Mouse (Mus musculus) CH12F3 (cell line): Measurements from ENCODE around the gene Cdadc1.

Source experiments
- in situ Hi-C: fragments of 300-500 bp; cut with MboI; formaldehyde crosslinking; loops from 2 replicates; pipeline ENCODE4 v1.14.3; 2020; ENCODE audit warnings: low sequenced_read_pairs

Gene Cdadc1

DNA sequence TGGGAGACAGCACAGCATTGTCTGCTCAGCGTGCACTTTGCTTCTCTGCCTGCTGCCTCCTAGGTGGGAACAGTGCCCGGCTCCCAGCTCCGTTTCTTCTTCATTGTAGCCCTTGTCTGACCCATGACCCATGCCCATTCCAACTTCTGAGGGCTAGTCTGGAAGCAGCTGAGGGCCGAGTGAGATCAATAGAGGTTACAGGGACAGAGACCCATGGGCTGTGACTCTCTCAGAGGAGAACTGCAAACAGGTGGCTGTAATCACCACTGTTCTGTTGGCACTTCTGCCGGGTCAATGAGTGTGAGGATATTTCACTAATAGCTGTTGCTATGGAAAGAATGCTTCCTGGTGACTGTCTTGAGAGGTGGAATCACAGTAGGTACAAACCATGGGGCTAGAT is 50.2 kb downstream of the Cdadc1 start:
- in situ Hi-C loops = no loop called here

DNA sequence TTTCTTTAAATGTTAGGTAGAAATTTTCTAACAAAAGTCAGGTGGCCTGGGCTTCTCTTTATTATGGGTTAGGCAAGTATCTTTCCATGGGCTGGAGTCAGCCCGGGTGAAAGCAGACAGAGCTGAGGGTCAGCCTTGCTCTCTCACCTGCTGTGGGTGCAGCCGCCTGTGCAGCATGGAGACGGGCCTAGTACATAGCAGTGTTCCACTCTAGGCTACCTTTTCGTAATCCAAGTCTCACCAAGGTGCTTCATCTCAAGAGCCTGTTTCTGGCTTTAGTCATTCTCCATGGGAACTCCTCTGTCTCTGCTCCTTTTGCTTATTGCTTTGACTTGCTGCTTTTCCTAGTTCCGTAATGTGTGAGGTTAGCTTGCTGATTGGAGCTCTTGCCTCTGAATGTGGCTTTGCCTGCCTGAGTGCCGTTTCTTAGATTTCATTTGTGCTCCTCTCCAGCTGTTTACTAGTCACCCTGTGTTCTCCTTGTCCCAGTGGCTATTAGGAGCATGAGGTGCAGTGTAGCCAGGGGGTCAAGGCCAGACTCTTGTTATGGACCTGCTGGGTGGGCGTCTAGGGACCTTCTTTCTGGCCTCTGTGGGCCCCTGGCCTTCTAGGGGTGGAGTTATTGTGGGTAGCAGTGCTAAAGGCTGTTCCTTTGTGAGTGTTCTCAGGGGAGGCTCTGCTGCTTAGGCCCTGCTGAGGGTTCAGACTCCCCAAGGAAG is 51.4 kb downstream of the Cdadc1 start:
- in situ Hi-C loops = no loop called here

DNA sequence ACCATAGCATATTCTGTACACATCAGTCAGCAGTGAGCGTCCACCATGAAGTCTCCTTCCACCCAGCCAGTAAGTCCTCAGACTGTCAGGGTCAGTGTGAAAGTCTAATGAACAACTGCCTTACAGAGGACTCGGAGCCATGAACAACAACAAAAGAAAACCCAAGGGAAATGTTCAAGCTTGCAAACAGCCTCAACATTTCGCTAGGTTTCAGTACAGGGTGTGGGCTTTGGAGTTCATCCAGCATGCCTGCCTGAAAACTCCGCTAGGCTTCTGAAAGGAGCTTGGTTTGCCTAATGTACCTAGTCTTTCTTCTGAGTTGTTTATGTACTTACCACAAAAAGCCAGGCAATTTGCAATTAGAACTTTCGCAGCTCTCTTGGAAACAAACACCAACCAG is 53.8 kb downstream of the Cdadc1 start:
- in situ Hi-C loops = no loop called here

DNA sequence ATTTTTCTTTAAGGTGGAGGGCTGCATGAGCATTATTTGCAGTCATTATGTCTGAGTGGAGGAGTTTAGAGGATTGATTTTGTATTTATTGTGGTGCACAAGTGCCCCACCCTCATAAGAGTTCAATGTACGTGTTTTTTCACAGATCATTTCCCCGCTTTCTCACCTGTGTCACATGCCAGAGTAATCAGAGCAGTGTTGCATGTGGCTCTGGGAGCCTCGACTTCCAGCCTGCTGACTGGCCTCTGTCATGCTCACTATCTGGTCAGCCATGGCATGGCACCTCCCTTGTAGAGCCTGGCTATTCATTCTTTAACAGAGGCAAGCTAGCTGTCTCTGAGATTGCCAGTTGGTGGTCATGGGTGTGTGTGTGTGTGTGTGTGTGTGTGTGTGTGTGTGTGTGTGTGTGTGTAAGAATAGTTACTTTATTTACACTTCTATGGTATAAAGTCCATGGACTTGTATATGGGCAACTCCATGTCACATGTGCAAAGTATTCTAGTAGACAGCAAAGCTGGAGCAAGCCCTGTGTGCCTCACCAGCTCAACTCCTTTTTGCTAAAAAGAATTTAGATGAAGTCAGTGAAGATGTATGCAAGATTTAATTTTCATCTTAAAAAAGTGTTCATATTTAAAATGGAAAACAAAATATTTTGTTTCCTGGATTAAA is 54.5 kb downstream of the Cdadc1 start:
- in situ Hi-C loops = no loop called here

DNA sequence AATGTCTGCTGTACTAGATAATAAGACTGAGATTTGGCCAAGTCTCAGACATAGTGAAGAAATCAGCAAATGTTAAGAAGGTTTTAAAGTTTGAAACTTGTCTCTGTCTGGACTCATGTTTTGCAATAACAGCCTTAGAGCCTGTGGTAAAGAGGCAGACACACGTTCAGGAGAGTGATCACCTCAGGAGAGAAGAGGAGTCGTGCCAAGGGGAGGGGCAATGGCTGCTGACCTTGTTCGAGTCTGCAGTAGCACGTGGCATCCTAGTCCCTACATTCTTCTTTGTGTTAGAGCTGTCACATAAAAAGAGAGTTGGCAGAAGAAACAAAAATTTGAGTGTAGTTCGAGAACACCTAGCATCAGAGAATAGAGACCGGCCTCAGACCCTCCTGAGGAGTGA is 57.0 kb downstream of the Cdadc1 start:
- in situ Hi-C loops = no loop called here

DNA sequence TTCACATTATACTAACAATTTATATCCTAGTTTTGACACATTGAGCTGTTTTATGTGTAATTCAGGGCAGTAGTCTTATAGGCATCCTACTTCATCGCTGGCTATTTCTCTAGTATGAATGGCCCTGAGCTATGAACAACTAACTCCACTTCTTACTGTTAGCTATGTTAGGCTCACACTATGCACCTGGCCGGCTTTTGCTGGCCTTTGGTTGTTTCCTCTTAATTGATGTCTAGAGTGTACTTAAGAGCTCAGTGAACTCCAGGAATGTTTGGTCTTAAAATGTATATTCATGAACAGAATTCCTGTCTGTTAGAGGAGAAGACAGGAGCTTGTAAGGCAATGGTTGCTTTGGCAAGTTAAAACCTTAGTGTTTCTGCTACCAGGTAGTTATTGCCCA is 57.5 kb downstream of the Cdadc1 start:
- in situ Hi-C loops = no loop called here

DNA sequence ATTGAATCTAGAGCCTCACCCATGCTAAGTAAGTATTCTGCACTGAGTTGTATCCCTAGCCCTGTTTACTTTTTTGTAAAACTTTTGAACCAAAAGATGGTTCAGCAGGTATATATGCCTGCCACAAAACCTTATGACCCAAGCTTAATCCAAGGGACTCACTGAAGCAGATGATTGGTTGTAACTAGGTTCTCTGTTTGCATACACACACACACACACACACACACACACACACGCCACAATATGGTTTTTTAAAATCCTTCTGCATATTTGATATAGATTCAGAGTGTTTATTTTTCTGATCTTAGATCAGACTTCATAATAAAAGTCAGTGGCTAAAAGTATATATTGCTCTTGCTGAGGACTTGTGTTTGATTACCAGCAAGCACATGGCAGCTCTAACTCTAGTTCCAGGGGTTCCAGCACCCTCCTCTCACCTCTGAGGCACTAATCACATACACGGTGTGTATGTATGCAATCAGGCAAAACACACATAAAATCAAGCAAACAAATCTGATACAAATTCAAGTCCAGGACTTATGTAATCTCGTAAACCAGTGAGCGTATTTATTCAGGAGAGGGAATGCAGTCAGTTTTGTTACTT is 59.8 kb downstream of the Cdadc1 start:
- in situ Hi-C loops = no loop called here

DNA sequence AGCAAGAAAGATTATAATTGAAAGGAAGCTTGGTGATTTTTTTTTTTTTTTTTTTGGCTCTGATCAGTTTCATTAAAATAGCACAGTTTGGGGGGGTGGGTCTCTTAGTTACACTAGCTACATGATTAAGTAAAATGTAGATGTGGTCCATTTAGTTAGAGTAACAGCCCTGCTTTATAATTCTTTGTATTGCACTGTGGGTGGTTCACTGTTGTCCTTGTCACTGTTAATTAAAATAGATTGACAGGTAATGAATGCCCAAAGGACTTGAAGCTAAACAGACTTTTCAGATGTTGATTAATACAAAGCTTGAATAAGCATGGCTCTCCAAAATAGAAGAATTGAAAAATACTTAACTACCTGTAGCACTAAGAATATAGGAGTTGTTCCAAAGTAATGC is 63.9 kb downstream of the Cdadc1 start:
- in situ Hi-C loops = no loop called here

DNA sequence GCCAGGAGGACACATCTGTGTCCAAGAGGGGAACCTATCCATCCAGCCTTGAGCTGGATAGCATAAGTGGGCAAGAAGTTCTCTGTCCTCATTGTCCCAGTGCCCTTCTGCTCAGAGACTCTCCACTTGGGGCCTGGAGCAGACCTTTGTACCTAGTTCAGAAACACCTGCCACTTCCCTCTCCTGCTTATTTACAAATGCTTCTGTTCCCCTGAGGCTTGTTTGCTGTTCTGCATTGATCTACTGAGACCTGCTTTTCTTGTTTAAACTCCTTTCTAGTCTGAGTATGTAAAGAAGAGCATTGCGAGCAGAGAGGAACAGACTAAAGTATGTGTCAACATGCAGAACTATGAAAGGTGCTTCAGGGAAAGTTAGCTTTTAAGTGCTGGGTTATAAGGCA is 64.8 kb downstream of the Cdadc1 start:
- in situ Hi-C loops = no loop called here

DNA sequence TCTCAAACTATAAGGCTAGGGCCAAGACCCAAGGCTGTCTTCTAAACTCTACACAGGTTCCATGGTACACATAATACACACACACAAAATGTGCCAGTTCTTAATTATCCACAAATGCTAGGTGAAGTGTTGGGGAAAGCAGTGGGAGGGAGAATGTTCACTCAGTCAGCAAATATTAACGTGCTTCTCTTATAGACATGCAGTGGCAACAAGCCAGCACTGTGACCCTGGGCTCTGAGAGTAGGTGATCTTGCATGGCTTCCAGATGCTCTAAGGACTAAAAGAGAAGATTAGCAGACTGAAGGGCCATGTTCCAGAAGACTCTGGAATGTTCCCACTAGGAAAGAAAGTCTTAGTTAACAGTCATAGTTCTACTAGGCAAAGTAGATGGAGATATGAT is 67.0 kb downstream of the Cdadc1 start:
- in situ Hi-C loops = no loop called here

DNA sequence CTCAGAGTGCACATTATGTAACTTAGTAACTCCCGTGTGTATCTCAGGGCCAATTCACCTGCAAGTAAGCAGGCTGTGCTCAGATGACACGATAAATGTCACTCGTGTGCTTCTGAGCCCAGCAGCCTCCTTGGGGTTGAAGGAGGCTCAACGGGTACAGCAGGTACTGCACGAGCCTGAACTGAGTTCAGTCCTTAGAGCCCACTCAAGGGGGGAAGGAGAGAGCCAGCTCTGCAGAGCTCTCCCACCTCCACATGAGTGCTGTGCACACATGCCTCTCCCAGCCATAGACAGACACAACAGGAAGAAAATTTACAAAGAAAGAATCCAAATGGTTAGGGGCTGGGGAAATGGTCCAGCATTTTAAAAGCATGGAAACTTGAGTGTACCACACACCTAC is 71.9 kb downstream of the Cdadc1 start:
- in situ Hi-C loops = no loop called here

DNA sequence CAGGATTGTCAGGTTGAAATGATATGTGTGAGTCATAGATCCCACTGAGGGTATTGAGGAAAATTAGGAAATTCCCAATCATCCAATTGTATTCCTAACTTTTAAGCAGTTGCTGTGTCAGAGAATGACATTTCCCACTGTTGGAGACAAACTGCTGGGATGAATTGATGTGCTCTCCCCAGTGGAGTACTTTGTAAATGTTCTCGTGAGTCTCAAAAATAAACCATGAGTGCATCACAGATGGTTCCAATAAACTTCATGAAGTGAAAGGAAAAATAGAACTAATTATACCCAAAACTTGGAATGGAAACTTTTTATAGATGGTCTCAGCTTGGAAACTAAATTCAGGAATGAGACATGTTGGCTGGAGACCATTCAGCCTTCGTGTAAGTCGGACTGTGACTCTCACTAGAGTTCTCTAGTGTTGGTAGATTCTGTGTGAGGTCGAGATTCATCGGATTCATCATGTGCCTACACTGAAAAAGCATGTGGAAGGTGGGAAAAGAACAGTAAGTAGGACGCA is 83.8 kb downstream of the Cdadc1 start:
- in situ Hi-C loops = no loop called here
